Mouse (Mus musculus): ENCODE measurements around the gene Eme1. TPM values are rescaled to one million over a fixed set of nuclear protein-coding genes. Genes with fewer than 3 reads are reported as not detected.
"Not testable (repeated sequence)": the region's sequence is repeated elsewhere in the genome, so short reads cannot be mapped to it uniquely, and the experiment has no call there.

Eme1 gene
- total RNA-seq, 1 experiment from 2014 or later = 0.47 TPM

- ATAC-seq (ENCODE audit: extremely low read depth, insufficient number of reproducible peaks, low FRiP score, poor library complexity, severe bottlenecking) = no peak
These were observed 7.6 kb upstream of the Eme1 start for GRCm38 (mm10) chr11:94661344-94661743.

GRCm38 (mm10) chr11:94652973-94653372, 791 bp downstream of the Eme1 start:
- ATAC-seq (ENCODE audit: extremely low read depth, insufficient number of reproducible peaks, low FRiP score, poor library complexity, severe bottlenecking) = no peak

- ATAC-seq (ENCODE audit: extremely low read depth, insufficient number of reproducible peaks, low FRiP score, poor library complexity, severe bottlenecking) = not testable (repeated sequence)
These were observed 2.5 kb downstream of the Eme1 start for GRCm38 (mm10) chr11:94651241-94651640.

- ATAC-seq (ENCODE audit: extremely low read depth, insufficient number of reproducible peaks, low FRiP score, poor library complexity, severe bottlenecking) = no peak
These were observed 7.3 kb downstream of the Eme1 start for GRCm38 (mm10) chr11:94646457-94646856.

GRCm38 (mm10) chr11:94644461-94645219, 9.1 kb downstream of the Eme1 start:
- no peak for ATAC-seq (ENCODE audit: extremely low read depth, insufficient number of reproducible peaks, low FRiP score, poor library complexity, severe bottlenecking)

- no peak for ATAC-seq (ENCODE audit: extremely low read depth, insufficient number of reproducible peaks, low FRiP score, poor library complexity, severe bottlenecking)
These were observed 19.3 kb downstream of the Eme1 start for GRCm38 (mm10) chr11:94634431-94634830.

- no peak for ATAC-seq (ENCODE audit: extremely low read depth, insufficient number of reproducible peaks, low FRiP score, poor library complexity, severe bottlenecking)
These were observed 20.8 kb downstream of the Eme1 start for GRCm38 (mm10) chr11:94632988-94633387.

- ATAC-seq (ENCODE audit: extremely low read depth, insufficient number of reproducible peaks, low FRiP score, poor library complexity, severe bottlenecking) = no peak
These were observed 21.8 kb downstream of the Eme1 start for GRCm38 (mm10) chr11:94631969-94632368.

GRCm38 (mm10) chr11:94630199-94631011, 23.4 kb downstream of the Eme1 start:
- no peak for ATAC-seq (ENCODE audit: extremely low read depth, insufficient number of reproducible peaks, low FRiP score, poor library complexity, severe bottlenecking)

GRCm38 (mm10) chr11:94629884-94630198, 23.9 kb downstream of the Eme1 start:
- ATAC-seq (ENCODE audit: extremely low read depth, insufficient number of reproducible peaks, low FRiP score, poor library complexity, severe bottlenecking) = peak; percentile 10; the same call in 1 of the 2 replicates

GRCm38 (mm10) chr11:94629199-94629883, 24.4 kb downstream of the Eme1 start, which contains the start of gene Lrrc59:
TSS of gene Lrrc59 (plus strand) at chr11:94629767.
- ATAC-seq (ENCODE audit: extremely low read depth, insufficient number of reproducible peaks, low FRiP score, poor library complexity, severe bottlenecking) = peak; percentile 100

- no peak for ATAC-seq (ENCODE audit: extremely low read depth, insufficient number of reproducible peaks, low FRiP score, poor library complexity, severe bottlenecking)
These were observed 31.6 kb downstream of the Eme1 start for GRCm38 (mm10) chr11:94622162-94622561.

- ATAC-seq (ENCODE audit: extremely low read depth, insufficient number of reproducible peaks, low FRiP score, poor library complexity, severe bottlenecking) = no peak
These were observed 32.3 kb downstream of the Eme1 start for GRCm38 (mm10) chr11:94621458-94621852.

- ATAC-seq (ENCODE audit: extremely low read depth, insufficient number of reproducible peaks, low FRiP score, poor library complexity, severe bottlenecking) = no peak
These were observed 32.9 kb downstream of the Eme1 start for GRCm38 (mm10) chr11:94620766-94621457.

GRCm38 (mm10) chr11:94617646-94618045, 36.1 kb downstream of the Eme1 start:
- ATAC-seq (ENCODE audit: extremely low read depth, insufficient number of reproducible peaks, low FRiP score, poor library complexity, severe bottlenecking) = no peak

GRCm38 (mm10) chr11:94615494-94615893, 38.3 kb downstream of the Eme1 start:
- no peak for ATAC-seq (ENCODE audit: extremely low read depth, insufficient number of reproducible peaks, low FRiP score, poor library complexity, severe bottlenecking)

- no peak for ATAC-seq (ENCODE audit: extremely low read depth, insufficient number of reproducible peaks, low FRiP score, poor library complexity, severe bottlenecking)
These were observed 39.2 kb downstream of the Eme1 start for GRCm38 (mm10) chr11:94614603-94615002.

GRCm38 (mm10) chr11:94610744-94611740, 42.7 kb downstream of the Eme1 start:
- ATAC-seq (ENCODE audit: extremely low read depth, insufficient number of reproducible peaks, low FRiP score, poor library complexity, severe bottlenecking) = peak; percentile 41; the same call in 1 of the 2 replicates
